Mouse (Mus musculus): Measurements from ENCODE around the gene Dnajc12. TPM values are rescaled to one million over a fixed set of nuclear protein-coding genes. Genes with fewer than 3 reads are reported as not detected.

The Dnajc12 gene
- total RNA-seq (2023): 5.6 TPM

DNA sequence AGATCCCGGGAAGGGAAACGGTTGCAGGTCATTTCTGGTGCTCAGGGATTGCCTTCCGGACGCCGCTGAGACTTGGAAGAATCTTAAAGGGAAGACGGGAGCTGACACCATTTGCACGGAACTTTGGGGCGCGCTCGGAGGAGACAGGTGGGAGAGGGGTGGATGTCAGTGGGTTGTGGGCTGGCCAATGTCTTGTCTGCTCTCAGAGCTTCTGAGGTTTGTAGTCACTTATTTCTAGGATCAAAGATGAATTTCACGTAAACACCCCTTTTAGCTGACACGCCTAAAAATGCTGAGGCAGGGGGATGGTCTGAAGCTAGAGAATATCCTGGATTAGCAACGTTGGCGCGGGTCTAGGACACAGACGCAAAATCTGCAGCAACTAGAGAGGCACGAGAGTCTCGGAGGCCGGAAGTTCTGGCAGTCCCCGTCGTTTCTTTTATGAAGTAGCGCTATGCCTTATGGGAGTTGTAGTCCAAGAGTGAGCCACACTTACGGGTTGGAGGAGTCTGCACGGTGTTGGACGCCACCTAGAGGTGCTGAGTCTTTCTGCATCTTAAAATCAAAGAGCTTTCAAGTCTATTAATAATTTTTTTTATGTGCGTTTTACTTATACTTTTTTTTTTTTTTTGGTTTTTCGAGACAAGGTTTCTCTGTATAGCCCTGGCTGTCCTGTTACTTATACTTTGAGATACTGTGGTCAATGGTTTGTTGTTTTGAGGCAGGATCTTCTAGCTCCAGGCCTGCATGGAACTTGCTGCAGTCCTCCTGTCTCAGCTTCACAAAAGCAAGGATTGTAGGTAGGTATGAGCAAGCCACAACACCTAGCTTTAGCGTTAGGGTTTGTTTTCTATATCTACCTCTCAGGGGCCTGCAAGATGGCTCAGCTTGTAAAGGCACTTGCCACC is at the start of gene Dnajc12:
Dnajc12 (plus strand) TSS at position 72 of the 908 bp plus-strand sequence.

DNA sequence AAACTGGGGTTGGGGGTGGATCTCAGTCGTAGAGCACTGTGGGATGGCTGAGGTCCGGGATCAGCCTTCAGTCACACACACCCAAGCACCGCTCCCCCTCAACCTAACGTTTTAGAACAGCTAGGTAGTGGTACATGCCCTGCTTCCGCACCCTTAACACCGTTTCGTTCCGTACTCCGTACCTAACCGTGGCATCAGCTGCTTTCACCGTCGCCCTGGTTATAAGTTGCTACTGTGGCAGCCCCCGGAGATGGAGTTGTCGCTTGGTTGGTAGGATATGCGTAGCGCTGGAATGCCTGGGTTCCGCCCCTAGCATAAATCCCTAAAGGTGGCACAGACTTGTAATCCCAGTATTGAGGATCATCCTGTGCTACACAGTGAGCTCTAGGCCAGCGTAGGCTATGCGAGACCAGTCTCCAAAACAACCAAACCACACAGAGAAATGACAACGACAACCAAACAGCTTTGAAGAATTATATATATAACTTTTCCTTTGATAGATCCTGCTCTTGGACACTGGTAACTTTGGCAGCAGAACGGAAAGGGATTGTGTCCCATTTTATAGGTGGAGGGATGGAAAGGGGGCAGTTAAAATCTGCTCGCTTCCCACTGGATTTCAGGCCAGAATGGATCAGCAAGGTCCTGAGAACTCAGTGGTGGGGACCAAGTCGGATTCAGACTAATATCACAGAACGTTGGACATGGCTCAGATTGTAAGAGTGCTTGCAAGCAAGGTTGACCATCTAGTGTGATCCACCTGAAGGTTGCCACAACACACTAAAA is 554 bp upstream of the Dnajc12 start, which contains the start of gene Sirt1:
Sirt1 (minus strand) TSS at position 207 of the 783 bp plus-strand sequence.

DNA sequence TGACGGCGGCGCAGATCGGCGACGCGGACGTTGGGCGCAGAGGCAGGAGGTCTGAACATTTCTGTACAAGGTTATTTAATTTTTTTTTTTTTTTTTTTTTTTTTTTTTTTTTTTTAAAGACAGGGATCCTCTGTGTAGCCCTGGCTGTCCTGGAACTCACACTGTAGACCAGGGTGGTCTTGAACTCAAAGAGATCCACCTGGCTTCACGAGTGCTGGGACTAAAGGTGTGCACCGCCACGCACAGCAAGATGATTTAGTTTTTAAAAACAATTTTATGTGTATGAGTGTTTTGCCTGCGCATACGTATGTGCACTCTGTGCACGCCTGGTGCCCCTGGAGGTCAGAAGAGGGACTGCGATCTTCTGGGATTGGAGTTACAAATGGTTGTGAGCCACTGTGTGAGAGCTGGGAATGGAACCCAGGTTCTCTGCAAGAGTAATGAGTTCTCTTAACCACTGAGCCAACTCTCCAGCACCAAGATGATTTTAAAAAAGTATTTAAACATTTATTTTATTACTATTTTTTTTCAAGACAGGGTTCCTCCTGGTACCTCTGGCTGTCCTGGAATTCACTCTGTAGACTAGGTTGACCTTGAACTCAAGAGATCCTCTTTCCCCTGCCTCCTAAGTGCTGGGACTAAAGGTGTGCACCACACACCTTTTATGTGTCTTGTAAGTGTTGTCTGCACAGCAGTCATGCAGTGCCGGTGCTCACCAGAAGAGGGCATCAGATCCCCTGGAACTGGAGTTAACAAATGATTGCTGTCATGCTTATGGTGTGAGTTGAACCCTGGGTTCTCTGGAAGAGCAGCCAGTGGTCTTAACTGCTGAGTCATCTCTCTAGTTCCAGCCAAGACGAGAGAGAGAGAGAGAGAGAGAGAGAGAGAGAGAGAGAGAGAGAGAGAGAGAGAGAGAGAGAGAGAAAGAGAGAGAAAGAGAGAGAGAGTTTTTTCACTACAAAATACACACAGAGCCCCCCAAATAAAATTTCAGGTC is 39.8 kb downstream of the Dnajc12 start, which contains the start of gene Gm7075:
Gm7075 (minus strand) TSS at position 51 of the 997 bp plus-strand sequence.

DNA sequence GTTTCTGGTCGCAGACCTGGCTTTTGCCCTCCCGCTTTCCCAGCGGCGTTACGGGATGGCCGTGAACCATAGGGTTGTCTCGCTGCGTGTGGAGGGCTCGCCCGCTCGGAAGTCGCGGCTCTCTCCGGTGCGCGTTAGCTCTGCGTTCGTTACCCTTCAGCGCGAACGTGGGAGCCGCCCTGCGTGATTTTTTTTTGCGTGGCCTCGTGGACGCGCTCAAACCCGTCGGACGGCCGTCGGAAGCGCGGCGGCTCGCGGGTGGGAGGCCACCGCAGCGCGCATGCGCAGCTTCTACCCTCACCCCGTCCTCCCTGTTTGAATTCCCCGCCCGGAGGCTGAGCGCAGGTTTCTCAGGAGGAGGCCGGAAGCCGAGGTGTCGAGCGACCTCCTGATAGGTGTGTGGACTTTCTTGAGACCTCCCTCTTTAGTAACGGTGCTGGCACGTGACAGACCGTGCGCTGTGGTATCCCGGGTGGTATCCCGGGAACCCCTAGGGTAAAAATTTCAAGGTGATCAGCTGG is 47.6 kb downstream of the Dnajc12 start, which contains the start of gene Ctnna3:
Ctnna3 (plus strand) TSS at position 314 of the 521 bp plus-strand sequence.

Other genes starting within 250 kb of the Dnajc12 start
- not detected for gene Mypn, start 178.5 kb upstream of the Dnajc12 start, total RNA-seq (2023)
- gene Herc4, start 138.6 kb upstream of the Dnajc12 start, total RNA-seq (2023): 168 TPM
- 52.7 TPM for gene Sirt1, start 739 bp upstream of the Dnajc12 start, total RNA-seq (2023)
- not detected for gene Gm7075, start 39.3 kb downstream of the Dnajc12 start, total RNA-seq (2023)
- gene Ctnna3, start 47.7 kb downstream of the Dnajc12 start, total RNA-seq (2023): not detected

Measured in CD4-positive naive resting alpha-beta T cell, adult 57 days (primary cell).